Mouse (Mus musculus) lung, postnatal 0 days (tissue): ENCODE data around the gene Tbc1d16. TPM values are rescaled to one million over a fixed set of nuclear protein-coding genes. Genes with fewer than 3 reads are reported as not detected.

ENCODE experiments used
- ATAC-seq: fragments of 200-750 bp; cut with Nextera tagmentation; 2 replicates; pipeline ENCODE4 v1.8.0; 2017; ENCODE audit warnings: moderate library complexity
- DNase-seq: peaks from one replicate; pipeline ENCODE4 v3.0.0-alpha.2; 2016; ENCODE audit warnings: low spot score
- H3K27ac ChIP-seq: fragments of 300-500 bp; sonication (generic); 2 replicates; pipeline ENCODE4 v1.5.1; 2014; ENCODE audit warnings: antibody characterized with exemption, mild to moderate bottlenecking, low read length, mixed read lengths
- H3K27me3 ChIP-seq: fragments of 300-500 bp; sonication (generic); replicated peaks from 2 replicates; pipeline ENCODE4 v1.6.1; 2014; ENCODE audit warnings: low read length, mixed read lengths; ENCODE audit not compliant: insufficient read depth
- H3K36me3 ChIP-seq: fragments of 300-500 bp; sonication (generic); 2 replicates; pipeline ENCODE4 v1.6.1; 2014; ENCODE audit warnings: low read length, mixed read lengths; ENCODE audit not compliant: insufficient read depth
- H3K4me1 ChIP-seq: fragments of 300-500 bp; sonication (generic); 2 replicates; pipeline ENCODE4 v1.6.1; 2014; ENCODE audit warnings: antibody characterized with exemption, low read depth, low read length, mixed read lengths; ENCODE audit not compliant: insufficient read depth
- H3K4me2 ChIP-seq: fragments of 300-500 bp; sonication (generic); replicated peaks from 2 replicates; pipeline ENCODE4 v1.6.1; 2014; ENCODE audit warnings: low read depth, mild to moderate bottlenecking, low read length, moderate library complexity, mixed read lengths
- H3K4me3 ChIP-seq: fragments of 300-500 bp; sonication (generic); 2 replicates; pipeline ENCODE4 v1.5.1; 2014; ENCODE audit warnings: low read depth, low read length
- H3K9ac ChIP-seq: fragments of 300-500 bp; sonication (generic); replicated peaks from 2 replicates; pipeline ENCODE4 v1.6.1; 2014; ENCODE audit warnings: low read depth, mild to moderate bottlenecking
- H3K9me3 ChIP-seq: fragments of 300-500 bp; sonication (generic); 2 replicates; pipeline ENCODE4 v1.6.1; 2016; ENCODE audit warnings: low read length, mixed read lengths
- CTCF ChIP-seq: IDR thresholded peaks from 2 replicates; pipeline ENCODE4 v1.5.1; 2016; ENCODE audit warnings: antibody characterized with exemption, mild to moderate bottlenecking
- EP300 ChIP-seq: IDR thresholded peaks from 2 replicates; pipeline ENCODE4 v1.6.1; 2016; ENCODE audit warnings: antibody characterized with exemption, mild to moderate bottlenecking, control low read depth
- WGBS: fragments of 180-500 bp; shearing (Covaris S2); extraction: QIAGEN DNeasy Blood & Tissue Kit; methylation state at CpG from one replicate; pipeline ENCODE4 v1.1.7; 2014; 5-methylcytosine and 5-hydroxymethylcytosine counted together
- polyA plus RNA-seq: library from polyadenylated mRNA; unstranded; fragments of >200 nt; fragmentation: Nextera tagmentation; extraction: Ambion mirVana; gene quantifications from 2 replicates; pipeline ENCODE4 v1.2.1, GENCODE M21; 2015

The Tbc1d16 gene
- polyA plus RNA-seq, 1 experiment from 2014 or later, result 11.9 TPM

DNA sequence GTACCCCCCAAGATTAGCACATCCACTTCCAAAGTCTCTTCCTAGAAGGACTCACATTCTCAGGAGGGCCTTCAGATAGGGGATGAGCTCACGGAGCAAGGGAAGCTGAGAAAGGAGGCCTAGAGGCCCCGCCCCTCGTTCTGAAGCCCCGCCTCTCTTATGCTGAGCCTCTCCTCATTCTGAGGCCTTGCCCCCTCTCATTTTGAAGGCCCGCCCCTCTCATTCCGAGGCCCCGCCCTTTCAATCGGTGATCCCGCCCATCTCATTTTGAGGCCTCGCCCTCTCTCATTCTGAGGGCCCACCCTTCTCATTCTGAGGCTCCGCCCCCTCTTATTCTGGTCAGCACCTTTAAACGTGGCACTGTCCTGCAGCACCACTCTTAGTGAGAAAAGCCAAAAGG is 82.2 kb downstream of the Tbc1d16 start:
- Histone ChIP-seq H3K27me3 (no peaks in the 10 kb centered on the region), H3K4me3 (no peak overlapping the region), H3K9me3 (no peaks in the 10 kb centered on the region), H3K9ac (no peak overlapping the region), H3K27ac (no peak overlapping the region), H3K36me3 (no peaks in the 10 kb centered on the region), H3K4me2 (no peak overlapping the region), H3K4me1 (no peaks in the 10 kb centered on the region)
- TF ChIP-seq EP300 (no peak), CTCF (no peak)
- 44% methylated on average over 12 of the region's 12 CpGs for WGBS
- peak; percentile 20 for DNase-seq
- 0 out of 2 replicates have a peak, but pooled peaks have one; percentile 19 for ATAC-seq

- Histone ChIP-seq H3K27ac (no peak overlapping the region), H3K9ac (no peak overlapping the region), H3K4me2 (no peak overlapping the region), H3K4me3 (no peak overlapping the region), H3K4me1 (no peaks in the 10 kb centered on the region), H3K9me3 (no peaks in the 10 kb centered on the region), H3K27me3 (no peaks in the 10 kb centered on the region), H3K36me3 (no peaks in the 10 kb centered on the region)
- DNase-seq (no peak), ATAC-seq (no peak)
- 82% methylated on average over 16 of the region's 16 CpGs for WGBS
- TF ChIP-seq EP300, result no peak
- no peak for TF ChIP-seq CTCF
Measured at GRCm38 (mm10) chr11:119144801-119145475, 83.4 kb downstream of the Tbc1d16 start.

GRCm38 (mm10) chr11:119143376-119144002 is 84.8 kb downstream of the Tbc1d16 start:
- Histone ChIP-seq H3K4me3 (no peak overlapping the region), H3K27ac (no peak overlapping the region), H3K4me1 (no peaks in the 10 kb centered on the region), H3K36me3 (no peaks in the 10 kb centered on the region), H3K9me3 (no peaks in the 10 kb centered on the region), H3K27me3 (no peaks in the 10 kb centered on the region), H3K9ac (no peak overlapping the region), H3K4me2 (no peak overlapping the region)
- no peak for ATAC-seq
- TF ChIP-seq EP300 (no peak), CTCF (no peak)
- DNase-seq, result no peak
- 58% methylated on average over 16 of the region's 16 CpGs for WGBS

GRCm38 (mm10) chr11:119142615-119143014 is 85.7 kb downstream of the Tbc1d16 start:
- ATAC-seq (no peak), DNase-seq (no peak)
- 84% methylated on average over 8 of the region's 8 CpGs for WGBS
- Histone ChIP-seq H3K4me1 (no peaks in the 10 kb centered on the region), H3K27me3 (no peaks in the 10 kb centered on the region), H3K4me3 (no peak overlapping the region), H3K36me3 (no peaks in the 10 kb centered on the region), H3K9ac (no peak overlapping the region), H3K9me3 (no peaks in the 10 kb centered on the region), H3K27ac (no peak overlapping the region), H3K4me2 (no peak overlapping the region)
- TF ChIP-seq EP300, result no peak
- no peak for TF ChIP-seq CTCF

- H3K4me2 ChIP-seq, result no peak overlapping the region
- no peaks in the 10 kb centered on the region for H3K36me3 ChIP-seq
- no peak overlapping the region for H3K27ac ChIP-seq
- WGBS, result 82% methylated on average over 6 of the region's 6 CpGs
- H3K9ac ChIP-seq, result no peak overlapping the region
- H3K4me1 ChIP-seq, result peaks cover 5% of the 10 kb centered on the region; the same call in 1 of the 2 replicates
- no peaks in the 10 kb centered on the region for H3K27me3 ChIP-seq
- no peak for DNase-seq
- no peak for TF ChIP-seq EP300
- ATAC-seq, result no peak
- no peaks in the 10 kb centered on the region for H3K9me3 ChIP-seq
- H3K4me3 ChIP-seq, result no peak overlapping the region
Measured at GRCm38 (mm10) chr11:119139026-119139425, 89.3 kb downstream of the Tbc1d16 start.

- Histone ChIP-seq H3K4me3 (no peak overlapping the region), H3K4me2 (no peak overlapping the region), H3K9ac (no peak overlapping the region), H3K9me3 (no peaks in the 10 kb centered on the region), H3K4me1 (peaks cover 8% of the 10 kb centered on the region; the same call in 1 of the 2 replicates), H3K27me3 (no peaks in the 10 kb centered on the region), H3K36me3 (no peaks in the 10 kb centered on the region), H3K27ac (no peak overlapping the region)
- TF ChIP-seq CTCF, result no peak
- TF ChIP-seq EP300, result no peak
- DNase-seq (no peak), ATAC-seq (0 out of 2 replicates have a peak, but pooled peaks have one; percentile 24)
- 48% methylated on average over 9 of the region's 9 CpGs for WGBS
Measured at GRCm38 (mm10) chr11:119138205-119138604, 90.1 kb downstream of the Tbc1d16 start.
